Mouse (Mus musculus) limb, embryonic 14.5 days (tissue): ENCODE data around the gene Igf2bp3. TPM values are rescaled to one million over a fixed set of nuclear protein-coding genes. Genes with fewer than 3 reads are reported as not detected.

ENCODE experiments used
- ATAC-seq: fragments of 200-750 bp; cut with Nextera tagmentation; 2 replicates; pipeline ENCODE4 v1.8.0; 2017; ENCODE audit warnings: low read depth, moderate number of reproducible peaks, moderate TSS enrichment; ENCODE audit not compliant: low FRiP score
- DNase-seq: peaks from one replicate; pipeline ENCODE4 v3.0.0-alpha.2; 2015; ENCODE audit warnings: low spot score
- H3K27ac ChIP-seq: fragments of 300-500 bp; sonication (generic); replicated peaks from 2 replicates; pipeline ENCODE4 v1.5.1; 2014; ENCODE audit warnings: low read depth, mild to moderate bottlenecking, low read length, moderate library complexity, mixed read lengths
- H3K27me3 ChIP-seq: fragments of 300-500 bp; sonication (generic); 2 replicates; pipeline ENCODE4 v1.6.1; 2014; ENCODE audit warnings: low read length, mixed read lengths; ENCODE audit not compliant: control insufficient read depth, insufficient read depth
- H3K36me3 ChIP-seq: fragments of 300-500 bp; sonication (generic); 2 replicates; pipeline ENCODE4 v1.6.1; 2014; ENCODE audit warnings: mild to moderate bottlenecking, low read length, moderate library complexity, mixed read lengths; ENCODE audit not compliant: control insufficient read depth, insufficient read depth
- H3K4me1 ChIP-seq: fragments of 300-500 bp; sonication (generic); 2 replicates; pipeline ENCODE4 v1.6.1; 2014; ENCODE audit warnings: antibody characterized with exemption, low read length, mixed read lengths; ENCODE audit not compliant: control insufficient read depth, insufficient read depth
- H3K4me2 ChIP-seq: fragments of 300-500 bp; sonication (generic); replicated peaks from 2 replicates; pipeline ENCODE4 v1.6.1; 2014; ENCODE audit warnings: low read depth, mild to moderate bottlenecking, low read length, moderate library complexity; ENCODE audit not compliant: severe bottlenecking
- H3K4me3 ChIP-seq: fragments of 300-500 bp; sonication (generic); replicated peaks from 2 replicates; pipeline ENCODE4 v1.5.1; 2014; ENCODE audit warnings: low read length
- H3K9ac ChIP-seq: fragments of 300-500 bp; sonication (generic); 2 replicates; pipeline ENCODE4 v1.6.1; 2014; ENCODE audit warnings: mild to moderate bottlenecking, low read depth, low read length, moderate library complexity; ENCODE audit not compliant: severe bottlenecking
- H3K9me3 ChIP-seq: fragments of 300-500 bp; sonication (generic); 2 replicates; pipeline ENCODE4 v1.6.1; 2016; ENCODE audit warnings: low read length; ENCODE audit not compliant: control insufficient read depth
- POLR2A ChIP-seq: fragments of 200-500 bp; IDR thresholded peaks from 2 replicates; pipeline ENCODE4 v1.8.0; 2012; ENCODE audit warnings: inconsistent platforms, mild to moderate bottlenecking, moderate library complexity, borderline replicate concordance; ENCODE audit not compliant: insufficient read depth, insufficient read length; ENCODE audit errors: extremely low read depth
- WGBS: fragments of 180-500 bp; shearing (Covaris S2); extraction: QIAGEN DNeasy Blood & Tissue Kit; methylation state at CpG from one replicate; pipeline ENCODE4 v1.1.7; 2014; 5-methylcytosine and 5-hydroxymethylcytosine counted together
- polyA plus RNA-seq, 2 experiments: library from polyadenylated mRNA; depleted of rRNA in 1 of 2; stranded (reverse) in 1 of 2; unstranded in 1 of 2; fragments of >200 nt; fragmentation: Nextera tagmentation in 1 of 2; extraction: Ambion mirVana in 1 of 2; gene quantifications; 2 replicates each; pipeline versions ENCODE4 v1.2.1 to v1.2.3; 2012 to 2014

Gene Igf2bp3
- polyA plus RNA-seq, 2 experiments = 34.6 to 60.8 TPM

GRCm38 (mm10) chr6:49214086-49214927, 450 bp downstream of the Igf2bp3 start:
- H3K4me2 ChIP-seq = peak overlapping the region; percentile 55
- WGBS = under 1% methylated on average over 47 of the region's 76 CpGs
- H3K27ac ChIP-seq = peak overlapping the region; percentile 98
- H3K9me3 ChIP-seq = no peaks in the 10 kb centered on the region
- peaks cover 3% of the 10 kb centered on the region; the same call in 1 of the 2 replicates for H3K36me3 ChIP-seq
- no peaks in the 10 kb centered on the region for H3K27me3 ChIP-seq
- peak; percentile 1 for ATAC-seq
- TF ChIP-seq POLR2A = no peak
- peaks cover 33% of the 10 kb centered on the region for H3K4me1 ChIP-seq
- peak overlapping the region; percentile 87 for H3K4me3 ChIP-seq
- H3K9ac ChIP-seq = peak overlapping the region; percentile 92
- peak; percentile 92 for DNase-seq

GRCm38 (mm10) chr6:49213581-49214085, 1.1 kb downstream of the Igf2bp3 start:
- Histone ChIP-seq H3K4me3 (peak overlapping the region; percentile 87), H3K9me3 (no peaks in the 10 kb centered on the region), H3K27me3 (no peaks in the 10 kb centered on the region), H3K4me1 (peaks cover 35% of the 10 kb centered on the region), H3K9ac (peak overlapping the region; percentile 92), H3K27ac (peak overlapping the region; percentile 98), H3K36me3 (peaks cover 3% of the 10 kb centered on the region; the same call in 1 of the 2 replicates), H3K4me2 (peak overlapping the region; percentile 55)
- DNase-seq = no peak
- 8% methylated on average over 35 of the region's 50 CpGs for WGBS
- no peak for TF ChIP-seq POLR2A
- ATAC-seq = no peak

- 1% methylated on average over 20 of the region's 20 CpGs for WGBS
- H3K27me3 ChIP-seq = no peaks in the 10 kb centered on the region
- peak overlapping the region; percentile 92 for H3K9ac ChIP-seq
- no peak for ATAC-seq
- peaks cover 35% of the 10 kb centered on the region for H3K4me1 ChIP-seq
- H3K9me3 ChIP-seq = no peaks in the 10 kb centered on the region
- H3K4me3 ChIP-seq = peak overlapping the region; percentile 87
- TF ChIP-seq POLR2A = no peak
- peaks cover 3% of the 10 kb centered on the region; the same call in 1 of the 2 replicates for H3K36me3 ChIP-seq
- H3K27ac ChIP-seq = peak overlapping the region; percentile 98
- peak overlapping the region; percentile 55 for H3K4me2 ChIP-seq
- no peak for DNase-seq
Measured at GRCm38 (mm10) chr6:49212931-49213580, 1.7 kb downstream of the Igf2bp3 start.

GRCm38 (mm10) chr6:49212141-49212540, 2.6 kb downstream of the Igf2bp3 start:
- Histone ChIP-seq H3K27me3 (no peaks in the 10 kb centered on the region), H3K4me3 (no peak overlapping the region), H3K36me3 (peaks cover 3% of the 10 kb centered on the region; the same call in 1 of the 2 replicates), H3K9me3 (no peaks in the 10 kb centered on the region), H3K27ac (no peak overlapping the region), H3K4me2 (peak overlapping the region; percentile 55), H3K4me1 (peaks cover 35% of the 10 kb centered on the region), H3K9ac (peak overlapping the region; percentile 92; the same call in 1 of the 2 replicates)
- no peak for ATAC-seq
- 6% methylated on average over 4 of the region's 4 CpGs for WGBS
- no peak for TF ChIP-seq POLR2A
- no peak for DNase-seq

GRCm38 (mm10) chr6:49211596-49211995, 3.2 kb downstream of the Igf2bp3 start:
- no peak for DNase-seq
- H3K4me1 ChIP-seq = peaks cover 35% of the 10 kb centered on the region
- 19% methylated on average over 5 of the region's 5 CpGs for WGBS
- peaks cover 4% of the 10 kb centered on the region; the same call in 1 of the 2 replicates for H3K36me3 ChIP-seq
- H3K27ac ChIP-seq = 0 out of 2 replicates have a peak overlapping the region, but pooled peaks have one; percentile 40
- H3K27me3 ChIP-seq = no peaks in the 10 kb centered on the region
- H3K4me2 ChIP-seq = no peak overlapping the region; the same call in 1 of the 2 replicates
- no peak for TF ChIP-seq POLR2A
- H3K9ac ChIP-seq = no peak overlapping the region
- ATAC-seq = no peak
- no peak overlapping the region for H3K4me3 ChIP-seq
- H3K9me3 ChIP-seq = no peaks in the 10 kb centered on the region
